Mouse (Mus musculus) heart, embryonic 15.5 days (tissue): ENCODE results near the gene Naa35. TPM values are rescaled to one million over a fixed set of nuclear protein-coding genes. Genes with fewer than 3 reads are reported as not detected.

Source experiments
- ATAC-seq: fragments of 200-750 bp; cut with Nextera tagmentation; replicated peaks from 2 replicates; pipeline ENCODE4 v1.8.0; 2017; ENCODE audit warnings: low read depth, moderate TSS enrichment; ENCODE audit not compliant: insufficient number of reproducible peaks, insufficient read depth, low FRiP score
- H3K27ac ChIP-seq: fragments of 300-500 bp; sonication (generic); 2 replicates; pipeline ENCODE4 v1.5.1; 2015; ENCODE audit warnings: mild to moderate bottlenecking, inconsistent platforms
- H3K27me3 ChIP-seq: fragments of 300-500 bp; sonication (generic); 2 replicates; pipeline ENCODE4 v1.6.1; 2015; ENCODE audit warnings: inconsistent platforms
- H3K36me3 ChIP-seq: fragments of 300-500 bp; sonication (generic); 2 replicates; pipeline ENCODE4 v1.6.1; 2015; ENCODE audit warnings: mild to moderate bottlenecking, inconsistent platforms
- H3K4me1 ChIP-seq: fragments of 300-500 bp; sonication (generic); replicated peaks from 2 replicates; pipeline ENCODE4 v1.6.1; 2015; ENCODE audit warnings: inconsistent platforms
- H3K4me2 ChIP-seq: fragments of 300-500 bp; sonication (generic); 2 replicates; pipeline ENCODE4 v1.6.1; 2015; ENCODE audit warnings: inconsistent platforms, mild to moderate bottlenecking, moderate library complexity
- H3K4me3 ChIP-seq: fragments of 300-500 bp; sonication (generic); 2 replicates; pipeline ENCODE4 v1.5.1; 2015; ENCODE audit warnings: mild to moderate bottlenecking, inconsistent platforms
- H3K9ac ChIP-seq: fragments of 300-500 bp; sonication (generic); 2 replicates; pipeline ENCODE4 v1.6.1; 2015; ENCODE audit warnings: mild to moderate bottlenecking, inconsistent platforms
- H3K9me3 ChIP-seq: fragments of 300-500 bp; sonication (generic); replicated peaks from 2 replicates; pipeline ENCODE4 v1.6.1; 2016; ENCODE audit warnings: inconsistent platforms
- WGBS: fragments of 180-500 bp; shearing (Covaris S2); methylation state at CpG from one replicate; pipeline ENCODE4 v1.1.7; 2015; ENCODE audit warnings: mixed read lengths; 5-methylcytosine and 5-hydroxymethylcytosine counted together
- polyA plus RNA-seq: library from polyadenylated mRNA; unstranded; fragments of >200 nt; fragmentation: Nextera tagmentation; extraction: Ambion mirVana; gene quantifications from 2 replicates; pipeline ENCODE4 v1.2.1, GENCODE M21; 2015

The Naa35 gene
- polyA plus RNA-seq, 1 experiment from 2014 or later, result 85.3 TPM

DNA sequence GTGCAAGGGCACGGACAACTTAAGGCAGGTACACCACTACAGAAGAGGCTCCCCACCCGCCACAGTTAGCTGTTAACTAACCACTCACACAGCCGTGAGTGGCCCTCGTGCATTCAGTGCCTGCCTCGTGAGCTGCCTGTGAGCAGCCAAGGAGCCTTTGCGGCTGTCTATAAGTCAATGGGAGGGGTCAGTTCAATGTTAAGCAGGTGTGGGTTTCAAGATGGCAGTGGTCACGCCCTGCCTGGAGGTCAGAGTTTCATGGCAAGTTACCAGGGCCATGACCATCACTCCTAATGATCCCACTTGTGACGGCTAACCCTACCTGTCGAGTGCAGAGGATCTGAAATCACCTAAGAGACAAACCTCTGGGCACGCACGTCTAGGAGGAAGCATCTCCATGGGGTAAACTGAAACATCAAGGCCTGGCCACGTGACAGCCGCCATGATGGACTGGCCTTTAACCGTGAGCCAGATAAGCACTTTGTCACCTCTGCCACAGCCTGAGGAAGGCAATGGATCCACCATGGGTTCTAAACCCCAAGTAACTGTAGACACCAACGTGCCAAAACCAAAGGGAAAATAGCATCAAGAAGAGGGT lies 70.8 kb downstream of the Naa35 start:
- no peak overlapping the region for H3K9ac ChIP-seq
- H3K36me3 ChIP-seq, result no peaks in the 10 kb centered on the region
- H3K27ac ChIP-seq, result no peak overlapping the region
- ATAC-seq, result no peak
- H3K27me3 ChIP-seq, result no peaks in the 10 kb centered on the region
- H3K4me3 ChIP-seq, result no peak overlapping the region
- WGBS, result 90% methylated on average over 15 of the region's 15 CpGs
- peaks cover 12% of the 10 kb centered on the region for H3K4me1 ChIP-seq
- H3K4me2 ChIP-seq, result no peak overlapping the region
- H3K9me3 ChIP-seq, result no peaks in the 10 kb centered on the region

DNA sequence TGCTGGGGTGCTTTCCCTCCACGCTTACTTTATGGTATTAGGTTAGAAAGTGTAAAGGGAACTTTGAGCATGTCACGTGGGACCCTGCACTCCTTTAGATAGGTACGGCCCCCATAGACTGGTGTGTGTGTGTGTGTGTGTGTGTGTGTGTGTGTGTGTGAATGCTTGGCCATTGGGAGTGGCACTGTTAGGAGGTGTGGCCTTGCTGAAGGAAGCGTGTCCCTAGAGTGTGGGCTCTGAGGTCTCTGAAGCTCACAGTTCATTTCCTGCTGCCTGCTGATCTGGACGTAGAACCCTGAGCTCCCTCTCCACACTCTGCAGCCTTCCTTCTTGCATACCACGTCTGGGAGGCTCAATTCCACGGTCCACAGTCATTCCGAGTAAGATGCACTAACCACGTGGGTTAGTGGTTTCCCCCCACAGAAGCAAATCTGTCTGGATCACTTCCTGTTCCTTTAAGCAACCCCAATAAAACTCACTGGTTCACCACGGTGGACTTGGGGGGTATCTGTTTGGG lies 71.3 kb downstream of the Naa35 start:
- no peak overlapping the region for H3K4me3 ChIP-seq
- no peaks in the 10 kb centered on the region for H3K27me3 ChIP-seq
- no peak overlapping the region for H3K4me2 ChIP-seq
- H3K4me1 ChIP-seq, result peaks cover 12% of the 10 kb centered on the region
- H3K9ac ChIP-seq, result no peak overlapping the region
- H3K27ac ChIP-seq, result peak overlapping the region; percentile 35; the same call in 1 of the 2 replicates
- no peaks in the 10 kb centered on the region for H3K9me3 ChIP-seq
- WGBS, result 60% methylated on average over 10 of the region's 10 CpGs
- ATAC-seq, result no peak
- H3K36me3 ChIP-seq, result 0 out of 2 replicates have a peak, but pooled peaks cover under 1% of the 10 kb centered on the region

DNA sequence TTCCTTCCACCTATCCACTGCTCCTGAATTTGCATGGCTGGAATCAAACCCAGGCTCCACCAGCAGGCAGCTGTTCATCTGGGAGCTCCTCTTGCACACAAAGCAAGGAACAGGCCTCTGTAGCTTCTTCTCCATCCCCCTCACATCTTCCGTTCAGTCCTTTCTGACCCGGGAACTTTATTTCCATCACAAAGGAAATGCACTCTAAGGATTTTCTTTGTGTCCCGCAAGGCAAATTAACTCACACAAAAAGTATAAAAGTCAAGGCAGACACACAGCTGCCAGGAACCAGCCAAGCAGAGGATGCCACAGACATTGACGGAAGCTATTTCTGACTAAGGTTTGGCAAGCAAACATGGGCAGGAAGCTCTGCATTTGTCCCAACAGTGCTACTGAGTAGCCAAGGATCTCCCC lies 71.9 kb downstream of the Naa35 start:
- no peaks in the 10 kb centered on the region for H3K27me3 ChIP-seq
- peaks cover 7% of the 10 kb centered on the region; the same call in 1 of the 2 replicates for H3K36me3 ChIP-seq
- WGBS, result 71% methylated on average over 4 of the region's 4 CpGs
- no peaks in the 10 kb centered on the region for H3K9me3 ChIP-seq
- H3K4me3 ChIP-seq, result no peak overlapping the region
- no peak for ATAC-seq
- H3K4me1 ChIP-seq, result peaks cover 12% of the 10 kb centered on the region
- H3K9ac ChIP-seq, result no peak overlapping the region
- no peak overlapping the region for H3K4me2 ChIP-seq
- H3K27ac ChIP-seq, result peak overlapping the region; percentile 35; the same call in 1 of the 2 replicates

DNA sequence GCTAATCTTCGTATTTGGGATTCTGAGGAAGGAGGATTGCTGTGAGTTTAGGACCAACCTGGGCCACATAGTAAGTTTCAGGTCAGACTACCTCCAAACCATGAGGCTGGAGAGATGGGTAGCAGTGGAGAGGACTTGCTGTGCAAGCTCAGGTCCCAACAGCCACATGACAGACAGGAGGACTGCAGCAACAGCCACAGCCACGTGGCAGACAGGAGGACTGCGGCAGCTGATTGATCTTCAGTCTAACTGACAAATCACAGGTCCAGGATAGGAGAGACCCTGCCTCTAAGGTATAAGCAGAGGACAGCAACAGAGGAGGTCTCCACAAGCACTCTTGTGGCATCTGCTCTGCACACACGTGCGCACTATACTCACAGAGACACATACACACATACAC lies 72.7 kb downstream of the Naa35 start:
- no peaks in the 10 kb centered on the region for H3K27me3 ChIP-seq
- no peak for ATAC-seq
- no peak overlapping the region for H3K4me3 ChIP-seq
- no peak overlapping the region for H3K4me2 ChIP-seq
- peaks cover 14% of the 10 kb centered on the region for H3K36me3 ChIP-seq
- 80% methylated on average over 5 of the region's 5 CpGs for WGBS
- peaks cover 7% of the 10 kb centered on the region for H3K4me1 ChIP-seq
- H3K9me3 ChIP-seq, result no peaks in the 10 kb centered on the region
- no peak overlapping the region for H3K27ac ChIP-seq
- no peak overlapping the region for H3K9ac ChIP-seq

DNA sequence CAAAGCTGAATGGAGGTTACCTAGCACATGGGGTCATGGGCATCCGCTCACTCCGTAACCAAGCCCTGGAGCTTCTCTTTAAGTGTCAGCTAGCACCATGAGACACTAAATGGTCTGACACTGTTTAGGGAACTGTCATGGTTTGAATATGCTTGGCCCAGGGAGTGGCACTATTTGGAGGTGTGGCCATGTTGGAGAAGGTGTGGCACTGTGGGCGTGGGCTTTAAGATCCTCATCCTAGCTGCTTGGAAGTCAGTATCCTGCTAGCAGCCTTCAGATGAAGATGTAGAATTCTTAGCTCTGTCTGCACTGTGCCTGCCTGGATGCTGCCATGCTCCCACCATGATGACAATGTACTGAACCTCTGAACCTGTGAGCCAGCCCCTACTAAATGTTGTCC lies 75.3 kb downstream of the Naa35 start:
- H3K27me3 ChIP-seq, result no peaks in the 10 kb centered on the region
- H3K4me2 ChIP-seq, result no peak overlapping the region
- 98% methylated on average over 3 of the region's 3 CpGs for WGBS
- H3K36me3 ChIP-seq, result peaks cover 36% of the 10 kb centered on the region
- no peak overlapping the region for H3K9ac ChIP-seq
- no peaks in the 10 kb centered on the region; the same call in none of the 2 replicates for H3K4me1 ChIP-seq
- H3K27ac ChIP-seq, result no peak overlapping the region
- H3K4me3 ChIP-seq, result no peak overlapping the region
- no peak for ATAC-seq
- no peaks in the 10 kb centered on the region for H3K9me3 ChIP-seq

DNA sequence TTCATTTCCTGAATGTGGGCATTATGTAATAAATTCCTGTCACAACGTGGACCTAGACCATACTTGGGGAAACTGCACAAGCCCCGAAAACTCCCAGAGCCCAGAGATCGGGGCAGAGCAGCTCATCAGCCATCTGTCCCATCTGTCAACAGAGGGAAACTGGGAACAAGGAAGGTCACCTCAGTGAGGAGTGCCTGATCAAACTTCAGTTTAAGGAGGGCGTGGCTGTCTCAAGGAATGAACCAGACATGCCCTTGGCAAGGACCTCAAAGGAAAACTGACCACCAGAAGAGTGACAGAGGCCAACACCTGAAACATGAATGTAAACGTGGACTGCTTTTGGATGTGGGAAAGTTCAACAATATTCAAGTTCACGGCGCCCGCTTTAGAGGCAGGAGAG lies 76.3 kb downstream of the Naa35 start:
- no peaks in the 10 kb centered on the region for H3K9me3 ChIP-seq
- no peak overlapping the region for H3K27ac ChIP-seq
- no peak overlapping the region for H3K9ac ChIP-seq
- H3K27me3 ChIP-seq, result no peaks in the 10 kb centered on the region
- peaks cover 36% of the 10 kb centered on the region for H3K36me3 ChIP-seq
- ATAC-seq, result no peak
- no peak overlapping the region for H3K4me2 ChIP-seq
- H3K4me1 ChIP-seq, result peaks cover 2% of the 10 kb centered on the region
- 88% methylated on average over 8 of the region's 8 CpGs for WGBS
- no peak overlapping the region for H3K4me3 ChIP-seq

DNA sequence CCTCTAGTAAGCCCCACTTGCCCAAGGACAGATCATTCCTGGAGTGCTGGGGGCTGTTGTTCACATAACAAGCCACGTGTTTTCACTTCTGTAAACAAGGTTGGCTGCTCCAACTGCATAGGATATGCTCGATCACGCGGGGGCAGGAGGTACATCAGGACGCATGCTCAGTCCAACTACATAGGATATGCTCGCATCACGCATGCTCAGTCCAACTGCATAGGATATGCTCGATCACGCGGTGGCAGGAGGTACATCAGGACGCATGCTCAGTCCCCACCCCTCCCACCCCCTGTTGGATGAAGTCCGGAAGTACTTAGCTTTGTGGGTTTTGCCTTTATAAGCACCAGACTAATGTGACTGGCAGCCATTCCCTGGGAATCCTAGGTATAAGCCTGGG lies 76.9 kb downstream of the Naa35 start:
- 95% methylated on average over 12 of the region's 12 CpGs for WGBS
- no peak overlapping the region for H3K9ac ChIP-seq
- no peak overlapping the region for H3K4me2 ChIP-seq
- peaks cover 36% of the 10 kb centered on the region for H3K36me3 ChIP-seq
- no peak overlapping the region for H3K4me3 ChIP-seq
- no peaks in the 10 kb centered on the region for H3K9me3 ChIP-seq
- H3K27ac ChIP-seq, result no peak overlapping the region
- peaks cover 2% of the 10 kb centered on the region for H3K4me1 ChIP-seq
- no peaks in the 10 kb centered on the region for H3K27me3 ChIP-seq
- ATAC-seq, result no peak

DNA sequence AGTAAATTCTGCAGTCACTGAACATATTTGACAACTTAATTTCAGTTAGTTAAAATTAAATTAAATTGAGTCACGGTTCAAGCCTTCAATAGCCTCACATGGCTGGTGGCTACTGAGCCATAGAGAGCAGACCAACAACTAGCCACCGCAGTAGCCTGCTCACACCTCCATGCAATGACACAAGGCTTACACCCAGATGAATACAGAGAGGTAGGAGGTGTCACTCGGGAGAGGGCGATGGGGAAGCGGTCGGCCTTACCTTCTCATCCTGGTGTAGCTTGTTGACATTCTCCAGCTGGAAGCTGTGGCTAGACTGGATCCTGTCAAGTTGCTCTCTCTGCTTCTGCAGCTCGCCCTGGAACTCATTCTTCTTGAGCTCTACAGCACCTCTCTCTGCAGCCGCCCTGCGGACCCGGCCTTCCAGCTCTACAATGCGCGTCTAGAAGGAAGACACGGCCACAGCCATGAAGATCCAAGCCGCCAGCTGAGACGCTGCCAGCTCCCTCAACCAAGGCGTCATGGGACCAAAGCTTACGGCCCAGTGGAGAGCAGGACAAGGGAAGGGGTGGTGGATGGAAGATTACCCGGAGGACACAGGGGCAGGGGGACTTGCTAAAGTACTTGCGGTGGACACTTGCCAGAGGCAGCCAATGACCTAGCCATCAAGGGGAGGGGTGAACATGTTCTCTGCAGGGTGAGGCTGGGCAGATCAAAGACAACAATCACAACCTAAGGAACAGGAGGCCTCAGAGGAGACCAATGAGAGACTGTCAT lies 79.1 kb downstream of the Naa35 start:
- WGBS, result 90% methylated on average over 19 of the region's 19 CpGs
- H3K36me3 ChIP-seq, result peaks cover 36% of the 10 kb centered on the region
- no peak overlapping the region for H3K9ac ChIP-seq
- no peaks in the 10 kb centered on the region for H3K27me3 ChIP-seq
- H3K9me3 ChIP-seq, result no peaks in the 10 kb centered on the region
- H3K27ac ChIP-seq, result no peak overlapping the region
- ATAC-seq, result no peak
- peaks cover 9% of the 10 kb centered on the region for H3K4me1 ChIP-seq
- no peak overlapping the region for H3K4me2 ChIP-seq
- H3K4me3 ChIP-seq, result no peak overlapping the region

DNA sequence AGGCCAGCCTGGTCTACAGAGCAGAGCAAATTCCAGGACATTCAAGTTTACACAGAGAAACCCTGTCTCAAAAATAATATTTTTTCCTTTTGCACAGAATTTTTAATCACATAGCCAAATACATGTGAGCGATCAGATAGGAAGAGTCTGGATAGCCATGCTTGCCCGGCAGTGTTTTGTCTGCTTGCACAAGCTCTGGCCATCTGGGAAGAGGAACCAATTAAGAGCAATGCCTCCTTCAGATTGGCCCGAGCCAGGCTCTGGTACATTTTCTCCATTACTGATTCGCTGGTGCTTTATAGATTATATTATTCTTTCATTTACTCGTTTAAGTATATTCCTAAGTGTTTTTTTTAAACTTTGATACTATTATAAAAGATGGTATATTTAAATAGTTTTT lies 82.7 kb downstream of the Naa35 start:
- H3K36me3 ChIP-seq, result peaks cover 22% of the 10 kb centered on the region; the same call in 1 of the 2 replicates
- H3K9ac ChIP-seq, result no peak overlapping the region
- ATAC-seq, result no peak
- H3K4me2 ChIP-seq, result no peak overlapping the region
- no peaks in the 10 kb centered on the region for H3K27me3 ChIP-seq
- H3K4me3 ChIP-seq, result no peak overlapping the region
- H3K27ac ChIP-seq, result no peak overlapping the region
- no peaks in the 10 kb centered on the region for H3K9me3 ChIP-seq
- 88% methylated on average over 5 of the region's 5 CpGs for WGBS
- H3K4me1 ChIP-seq, result peaks cover 9% of the 10 kb centered on the region

DNA sequence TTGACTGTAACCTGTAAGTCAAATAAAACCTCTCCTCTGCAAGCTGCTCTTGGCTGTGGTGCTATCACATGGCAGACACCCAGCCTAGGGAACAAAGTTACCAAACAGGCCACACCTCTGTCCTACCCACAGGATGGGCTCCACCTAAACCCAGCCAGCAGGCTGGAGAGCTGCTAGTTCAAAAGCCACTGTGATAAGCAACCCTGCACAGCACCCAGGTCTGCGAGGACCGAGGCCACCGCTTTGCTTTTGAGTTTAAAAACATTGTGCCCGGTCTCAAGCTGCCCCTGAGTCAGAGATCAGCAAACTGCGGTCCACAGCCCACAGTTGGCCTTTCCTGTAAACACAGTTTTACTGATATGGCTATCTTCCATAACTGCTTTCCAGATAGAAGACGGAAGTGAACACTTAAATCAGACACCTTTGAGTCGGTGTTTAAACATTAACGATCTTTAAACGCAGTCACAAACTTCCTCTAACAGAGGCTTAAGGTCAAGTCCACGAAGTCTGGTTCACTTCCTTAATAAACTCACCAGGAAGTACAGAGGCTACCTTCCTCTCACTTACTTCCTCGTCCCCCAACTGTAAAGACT lies 83.5 kb downstream of the Naa35 start:
- peaks cover 9% of the 10 kb centered on the region for H3K4me1 ChIP-seq
- peak overlapping the region; percentile 57 for H3K27ac ChIP-seq
- 34% methylated on average over 11 of the region's 11 CpGs for WGBS
- no peak overlapping the region for H3K9ac ChIP-seq
- peak; percentile 32; the same call in 1 of the 2 replicates for ATAC-seq
- H3K9me3 ChIP-seq, result no peaks in the 10 kb centered on the region
- H3K27me3 ChIP-seq, result no peaks in the 10 kb centered on the region
- peak overlapping the region; percentile 8; the same call in 1 of the 2 replicates for H3K4me2 ChIP-seq
- peaks cover 15% of the 10 kb centered on the region; the same call in 1 of the 2 replicates for H3K36me3 ChIP-seq
- no peak overlapping the region for H3K4me3 ChIP-seq

DNA sequence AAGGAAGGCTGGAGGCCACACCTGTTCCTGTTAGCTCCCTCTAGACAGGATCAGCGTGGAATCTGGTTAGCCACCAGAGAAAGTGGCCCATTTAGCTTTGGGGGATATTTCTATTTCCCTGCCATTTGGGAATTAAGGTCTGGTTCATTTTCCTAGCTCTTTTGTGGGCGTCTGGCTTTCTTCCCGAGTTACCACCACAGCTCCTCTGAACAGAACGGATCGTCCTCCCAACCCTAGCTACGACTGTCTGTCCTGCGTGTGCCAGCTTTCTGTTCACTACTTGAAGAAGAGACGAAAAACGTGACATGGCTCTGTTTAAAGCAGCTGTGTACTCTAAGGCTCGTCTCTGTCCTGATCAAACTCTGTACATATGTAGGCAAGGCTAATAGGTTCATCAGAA lies 84.9 kb downstream of the Naa35 start:
- ATAC-seq, result no peak
- 90% methylated on average over 10 of the region's 10 CpGs for WGBS
- Histone ChIP-seq H3K4me1 (peaks cover 13% of the 10 kb centered on the region), H3K27ac (no peak overlapping the region), H3K9me3 (no peaks in the 10 kb centered on the region), H3K4me2 (no peak overlapping the region), H3K9ac (no peak overlapping the region), H3K36me3 (0 out of 2 replicates have a peak, but pooled peaks cover 3% of the 10 kb centered on the region), H3K4me3 (no peak overlapping the region), H3K27me3 (no peaks in the 10 kb centered on the region)
